Mouse (Mus musculus) fat pad, adult 2 months (tissue): ENCODE results near the gene Cst13.
"Not testable (repeated sequence)": the region's sequence is repeated elsewhere in the genome, so short reads cannot be mapped to it uniquely, and the experiment has no call there.

Experiments
- DNase-seq: peaks from one replicate; pipeline ENCODE4 v3.0.0-alpha.2; 2011; ENCODE audit warnings: low read depth, low spot score; ENCODE audit errors: extremely low read depth

The Cst13 gene

DNA sequence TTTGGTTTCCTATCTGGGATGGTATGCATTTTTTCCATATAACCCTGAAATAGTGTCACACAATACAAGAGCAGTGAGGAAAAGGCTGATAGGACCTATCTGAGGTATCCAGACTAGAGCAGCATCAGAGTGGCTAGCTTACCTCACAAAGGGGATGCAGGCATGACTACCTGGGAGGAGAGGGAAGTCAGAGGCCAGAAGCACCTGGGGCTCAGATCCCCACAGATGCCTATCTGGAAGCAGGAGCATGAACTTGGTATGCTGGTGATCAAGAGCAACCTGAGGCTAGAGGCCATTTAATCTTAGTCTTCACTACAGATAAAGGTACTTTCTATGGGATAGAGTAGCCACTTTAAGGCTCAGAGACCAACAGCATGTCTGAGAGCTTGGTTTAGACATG lies at the start of gene Cst13:
Cst13 (plus strand) TSS at position 173 of the 400 bp plus-strand sequence.
- no peak for DNase-seq

DNA sequence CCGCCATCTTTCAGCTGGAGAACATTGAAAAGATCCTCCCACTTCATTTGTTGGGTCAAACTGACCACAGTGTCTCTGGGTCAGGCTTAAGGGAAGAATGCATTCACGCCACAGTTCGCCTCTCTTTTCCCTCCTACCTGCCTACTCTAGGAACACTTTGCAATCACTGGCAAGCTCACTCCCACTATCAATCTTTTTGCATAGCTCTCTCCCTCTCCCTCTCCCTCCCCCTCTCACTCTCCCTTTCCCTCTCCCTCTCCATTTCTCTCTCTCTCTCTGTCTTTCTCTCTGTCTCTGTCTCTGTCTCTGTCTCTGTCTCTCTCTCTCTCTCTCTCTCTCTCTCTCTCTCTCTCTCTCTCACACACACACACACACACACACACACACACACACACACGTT lies 48.5 kb upstream of the Cst13 start, which contains the start of gene Cst11:
Cst11 (minus strand) TSS at position 101 of the 400 bp plus-strand sequence.
- DNase-seq: not testable (repeated sequence)

DNA sequence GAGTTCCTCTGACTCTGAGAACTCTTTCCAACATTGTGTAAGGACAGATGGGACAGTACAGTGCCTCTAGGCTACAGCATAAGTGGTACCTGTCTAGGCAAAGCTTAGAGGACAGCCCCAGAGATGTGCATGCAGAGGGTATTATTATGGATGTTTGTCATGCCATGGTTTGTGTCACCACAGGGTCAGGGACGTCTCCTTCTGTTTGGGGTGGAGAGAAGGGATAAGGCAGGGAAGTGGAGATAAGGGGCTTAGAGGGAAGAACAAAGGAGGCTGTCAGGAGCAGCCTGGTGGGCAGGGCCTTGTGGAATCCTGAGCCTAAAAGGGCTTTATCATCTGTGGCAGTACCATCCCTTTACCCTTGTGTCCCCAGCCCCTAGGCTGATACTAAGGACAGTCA lies 38.2 kb upstream of the Cst13 start, which contains the start of gene 8030411F24Rik:
8030411F24Rik (plus strand) TSS at position 301 of the 400 bp plus-strand sequence.
- DNase-seq: no peak

DNA sequence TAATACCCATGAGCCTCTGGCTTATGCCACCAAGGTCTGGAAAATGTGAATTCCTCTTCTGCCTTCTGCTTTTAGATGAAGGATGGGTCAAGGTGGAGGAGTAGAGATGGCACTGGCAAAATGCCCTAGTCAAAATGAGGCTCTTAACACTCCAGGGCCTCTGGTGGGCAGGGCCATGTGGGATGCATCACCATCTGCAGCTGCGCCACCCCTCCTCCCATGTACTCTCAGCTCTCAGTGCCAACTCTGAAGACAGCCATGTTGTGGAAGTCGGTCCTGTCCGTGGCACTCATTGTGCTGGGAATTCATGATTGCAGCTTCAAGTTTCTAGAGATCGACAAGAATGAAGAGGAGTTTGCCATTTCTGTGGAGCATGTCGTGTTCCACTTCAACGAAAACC lies 30.7 kb upstream of the Cst13 start, which contains the start of gene Cst12:
Cst12 (plus strand) TSS at position 220 of the 400 bp plus-strand sequence.
- DNase-seq: no peak

DNA sequence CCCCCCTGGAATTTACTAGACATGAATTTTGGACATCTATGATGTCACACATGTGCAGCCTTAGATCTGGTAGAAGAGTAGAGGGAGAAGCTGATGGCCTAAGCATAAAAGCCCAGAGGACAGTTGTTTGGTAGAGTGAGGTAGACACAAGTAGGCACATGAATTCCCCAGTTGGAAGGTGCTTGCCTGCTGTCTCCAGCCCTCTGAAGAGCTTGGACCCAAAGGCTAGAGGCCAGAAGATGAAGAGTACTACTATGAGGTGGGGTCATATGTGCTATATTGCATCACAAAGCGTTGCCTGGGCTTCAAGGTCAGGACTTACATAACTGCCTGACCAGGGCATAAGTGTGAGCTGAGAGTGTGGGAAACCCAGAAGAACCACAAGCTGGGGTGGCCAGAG lies 21.4 kb upstream of the Cst13 start, which contains the start of gene Cst8:
Cst8 (plus strand) TSS at position 301 of the 400 bp plus-strand sequence.
- no peak for DNase-seq

DNA sequence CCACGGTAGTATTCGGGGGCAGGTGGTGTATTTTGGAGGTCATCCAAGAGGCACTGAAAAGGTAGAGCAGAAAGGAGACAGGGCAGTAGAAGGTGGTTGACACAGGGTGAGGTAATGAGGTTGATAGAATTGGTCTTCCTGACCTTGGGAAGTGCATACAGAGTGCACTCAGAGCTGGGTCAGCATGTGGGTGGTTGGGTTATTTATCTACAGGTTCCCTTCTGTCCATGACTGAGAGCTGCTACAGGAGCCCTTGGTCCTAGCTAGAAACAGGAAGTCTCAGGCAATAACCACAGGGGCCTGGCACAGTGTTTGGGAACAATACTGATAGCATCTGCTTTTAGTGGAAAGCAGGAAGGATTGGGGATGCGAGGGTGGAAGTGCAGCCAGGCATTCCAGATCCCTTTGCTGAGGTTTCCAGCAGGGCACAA lies 18.4 kb upstream of the Cst13 start:
- no peak for DNase-seq

DNA sequence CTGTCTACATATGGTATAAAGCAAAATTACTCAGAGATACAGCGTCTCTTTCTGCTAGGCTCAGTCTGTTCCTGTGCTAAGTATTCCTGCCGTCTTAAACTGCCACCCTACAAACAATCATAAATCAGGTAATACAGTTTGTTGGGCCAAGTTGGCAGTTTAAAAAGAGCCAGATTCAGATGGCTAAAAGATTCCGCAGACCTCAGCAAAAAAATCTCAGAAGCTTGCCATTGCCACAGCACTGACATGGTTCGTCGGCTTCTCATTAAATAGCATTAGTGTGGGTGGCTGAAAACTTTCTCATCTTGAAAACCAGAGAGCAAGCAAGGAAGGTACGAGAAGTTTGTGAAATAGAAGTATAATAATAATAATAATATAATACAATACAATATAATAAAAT lies 13.2 kb upstream of the Cst13 start:
- DNase-seq: no peak

DNA sequence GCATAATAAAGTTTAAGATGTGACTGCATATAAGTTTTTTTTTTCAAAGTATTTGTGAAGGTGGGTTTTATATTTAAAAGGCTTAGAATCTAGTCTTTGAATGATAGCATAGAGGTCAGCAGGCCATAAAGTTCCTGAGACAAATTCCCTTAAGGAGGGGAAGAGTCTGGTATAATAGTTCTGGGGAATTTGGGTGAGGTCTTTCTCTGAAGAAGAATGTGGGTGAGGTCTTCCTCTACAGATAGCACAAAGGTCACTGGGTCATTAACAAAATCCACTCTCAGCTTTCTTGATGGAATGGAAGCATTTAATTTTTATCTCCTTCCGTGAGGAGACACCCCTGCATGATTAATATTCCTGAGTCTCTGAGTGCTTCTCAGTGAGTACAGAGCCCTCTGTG lies 6.1 kb downstream of the Cst13 start:
- no peak for DNase-seq

DNA sequence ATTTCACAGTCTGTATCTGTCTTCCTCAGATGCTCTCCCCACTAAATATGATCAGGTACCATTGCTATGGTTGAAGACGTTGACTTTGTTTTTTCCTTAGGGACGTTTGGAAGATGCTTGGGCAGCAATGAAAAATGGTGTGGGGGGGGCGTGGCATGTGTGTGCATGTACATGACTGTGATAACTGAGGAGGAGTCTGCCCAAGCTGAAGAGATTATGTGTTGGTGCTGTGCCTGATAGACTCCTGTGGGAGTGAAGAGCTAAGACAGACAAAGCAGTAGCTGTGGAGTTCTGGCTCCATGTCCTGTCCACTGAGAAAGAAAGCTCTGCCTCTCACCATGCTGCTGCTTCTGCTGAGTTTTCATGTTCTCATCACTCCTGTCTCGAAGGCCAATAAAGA lies 15.0 kb downstream of the Cst13 start, which contains the start of gene Cst9:
Cst9 (plus strand) TSS at position 236 of the 400 bp plus-strand sequence.
- DNase-seq: no peak

DNA sequence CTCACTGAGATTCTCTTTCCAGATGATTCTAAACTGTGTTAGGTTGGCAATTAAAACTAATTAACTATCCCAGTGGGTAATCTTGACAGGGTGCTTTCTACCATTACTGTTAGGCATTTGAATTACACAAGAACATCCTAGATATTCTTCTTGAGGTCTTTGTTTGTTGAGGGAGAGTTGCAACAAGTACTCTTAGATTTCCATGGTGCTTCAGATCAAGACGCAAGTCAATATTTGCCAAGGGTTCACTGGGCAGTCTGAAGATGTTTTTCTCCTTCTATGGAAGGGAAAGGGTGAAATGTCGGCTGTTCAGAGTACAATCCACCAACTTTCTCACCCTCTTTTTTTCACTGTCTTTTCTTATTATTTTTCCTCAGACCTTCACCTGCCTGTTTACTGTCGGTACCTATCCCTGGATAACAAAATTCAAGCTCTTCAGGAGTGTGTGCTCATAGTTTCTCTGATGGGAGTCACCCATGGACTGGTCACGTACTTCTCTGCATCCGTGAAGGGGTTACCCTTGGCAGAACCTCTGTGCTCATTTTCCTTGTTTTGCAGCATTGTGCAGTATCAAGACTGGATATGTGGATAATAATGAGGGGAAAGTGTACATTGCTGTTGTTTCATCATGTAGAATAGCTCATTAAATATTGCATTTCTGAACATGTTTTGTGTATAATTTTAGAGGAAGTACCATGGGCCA lies 18.3 kb downstream of the Cst13 start:
- DNase-seq: no peak

DNA sequence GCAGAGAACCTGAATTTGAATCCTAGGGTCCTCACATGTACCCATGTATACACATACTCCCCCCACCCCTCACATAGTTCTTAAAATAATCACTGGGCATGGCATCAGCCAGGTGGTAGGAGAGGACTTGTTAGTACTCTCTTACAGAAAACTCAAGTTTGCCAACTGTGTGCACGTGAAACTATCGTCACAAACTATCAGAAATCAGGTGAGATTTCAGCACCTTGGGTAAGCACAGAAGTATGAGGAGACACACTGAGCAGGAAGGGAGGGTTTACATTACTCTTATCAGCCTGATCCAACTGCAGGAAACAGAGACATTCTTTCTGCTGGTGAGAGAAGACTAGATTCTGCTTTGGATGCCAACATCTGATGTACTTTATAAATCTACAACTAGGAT lies 19.3 kb downstream of the Cst13 start:
- DNase-seq: no peak

DNA sequence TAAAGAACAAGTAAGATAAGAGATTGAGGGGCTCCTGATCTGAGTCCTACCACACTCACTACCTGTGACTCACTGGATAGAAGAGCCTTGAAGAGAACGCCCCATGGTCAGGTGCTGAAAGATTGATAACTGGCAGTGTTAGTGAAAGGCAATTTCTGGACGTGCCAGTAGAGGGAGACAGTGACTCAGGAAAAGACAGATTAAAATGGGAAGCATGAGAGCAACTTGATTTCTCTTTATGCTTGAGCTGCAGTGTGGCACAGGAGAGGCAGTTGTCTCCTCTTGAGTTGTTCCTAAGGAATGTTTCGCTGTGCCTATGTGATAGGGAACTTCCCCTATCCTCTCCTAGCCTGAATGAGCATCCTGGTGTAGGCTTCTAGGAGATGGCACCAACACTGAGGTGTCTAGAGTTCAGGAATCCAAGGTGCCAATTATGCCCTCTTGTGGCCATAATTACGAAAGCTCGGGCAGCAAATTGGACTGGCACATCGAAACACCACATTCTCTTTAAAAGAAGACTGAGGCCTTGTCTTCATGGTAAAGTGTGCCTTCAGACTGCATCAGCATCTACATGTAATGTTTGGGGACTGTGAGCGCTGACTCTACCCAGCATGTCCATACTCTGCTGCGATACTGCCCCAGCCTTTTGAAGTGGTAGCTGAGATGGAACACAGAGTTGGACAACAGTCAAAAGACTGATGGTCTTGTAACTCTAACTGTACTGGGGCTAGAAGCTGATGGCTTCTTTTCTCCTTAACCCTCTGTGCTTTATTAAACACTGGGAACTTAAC lies 31.4 kb downstream of the Cst13 start:
- DNase-seq: no peak

DNA sequence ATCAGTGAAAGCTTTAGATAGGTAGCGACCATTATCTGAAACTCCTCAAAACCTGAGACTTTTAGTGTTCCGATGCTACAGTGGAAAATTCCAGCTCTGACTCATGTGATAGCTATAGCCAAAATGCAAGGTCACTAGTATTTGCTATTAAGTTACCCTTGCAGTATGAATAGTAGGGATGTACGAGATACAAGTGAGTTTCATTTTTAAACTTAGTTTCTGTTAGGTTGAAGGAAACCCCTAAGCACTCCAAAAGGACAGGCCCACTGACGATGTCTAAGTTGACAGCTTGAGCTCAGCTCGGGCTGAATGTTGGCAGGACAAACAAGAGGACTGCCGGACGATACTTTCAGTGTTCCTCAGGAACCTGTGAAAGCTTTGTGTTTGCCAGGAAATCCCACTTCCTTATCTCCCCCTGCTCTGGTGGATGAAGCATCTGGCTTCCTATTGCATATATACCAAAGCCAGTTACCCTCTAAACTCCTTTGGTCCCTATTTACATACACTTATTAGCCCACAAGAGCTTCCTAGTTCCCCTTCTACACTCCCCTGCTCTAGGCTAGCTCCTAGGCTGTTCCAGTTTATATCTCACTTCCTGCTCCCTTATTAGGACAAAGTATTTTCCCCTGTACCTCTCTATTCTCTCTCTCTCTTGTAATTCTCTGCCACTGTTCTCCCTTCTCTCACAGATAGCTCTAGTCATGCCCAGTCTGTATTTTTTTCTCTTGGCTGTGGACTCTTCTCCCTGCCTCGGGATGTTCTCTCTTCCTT lies 36.9 kb downstream of the Cst13 start:
- no peak for DNase-seq

DNA sequence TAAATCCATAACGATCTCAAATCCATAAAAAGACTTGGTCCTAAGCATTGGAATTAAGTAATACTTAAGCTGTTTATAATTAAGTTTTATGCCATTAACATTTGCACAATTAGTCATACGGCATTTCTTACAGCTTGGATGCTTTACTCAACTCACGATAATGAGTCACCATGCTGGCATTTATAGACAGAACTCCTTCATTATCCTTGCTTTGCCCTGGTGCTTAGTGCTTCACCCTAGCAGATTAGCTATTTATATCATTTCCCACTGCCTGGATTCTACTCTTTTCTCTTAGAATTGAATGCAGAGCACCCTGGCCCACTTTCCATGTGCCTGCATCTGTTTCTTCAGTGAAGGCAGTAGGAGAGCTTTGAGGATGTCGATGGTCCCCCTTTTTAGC lies 37.6 kb downstream of the Cst13 start:
- DNase-seq: no peak

DNA sequence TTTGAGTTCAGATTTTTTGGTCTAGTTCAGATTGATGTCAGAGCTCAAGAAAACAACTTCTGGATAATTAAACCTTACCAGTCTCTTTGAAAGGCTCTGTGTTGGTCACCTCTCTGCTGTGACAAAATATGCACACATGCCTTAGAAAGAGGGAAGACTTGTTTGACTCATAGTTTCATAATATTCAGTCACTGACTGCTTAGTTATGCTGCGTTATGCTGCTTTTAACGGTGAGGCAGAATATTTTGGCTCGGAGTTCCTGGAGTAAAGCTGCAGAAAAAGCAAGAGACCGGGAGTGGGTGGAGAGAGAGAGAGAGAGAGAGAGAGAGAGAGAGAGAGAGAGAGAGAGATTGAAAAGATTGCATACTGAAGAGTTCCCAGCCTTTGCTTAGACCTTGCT lies 41.1 kb downstream of the Cst13 start:
- no peak for DNase-seq

DNA sequence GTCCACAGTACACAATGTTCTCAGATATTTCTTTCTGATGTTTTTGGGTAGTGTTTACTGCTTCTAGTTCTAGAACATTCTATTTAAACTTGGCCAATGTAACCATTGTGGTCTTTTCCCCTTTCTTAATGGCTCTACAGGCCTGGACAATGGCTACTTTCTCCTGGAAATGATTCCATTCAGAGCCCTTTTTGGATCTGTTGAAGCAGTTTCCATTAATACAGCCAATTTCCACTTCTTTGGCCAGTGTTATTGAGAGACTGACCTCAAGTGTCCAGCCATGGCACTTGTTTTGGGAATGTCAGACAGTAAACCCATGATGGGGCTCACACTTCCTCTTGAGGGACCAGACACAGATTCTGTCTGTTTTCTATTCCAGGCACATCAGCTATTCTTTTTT lies 41.8 kb downstream of the Cst13 start:
- DNase-seq: no peak

DNA sequence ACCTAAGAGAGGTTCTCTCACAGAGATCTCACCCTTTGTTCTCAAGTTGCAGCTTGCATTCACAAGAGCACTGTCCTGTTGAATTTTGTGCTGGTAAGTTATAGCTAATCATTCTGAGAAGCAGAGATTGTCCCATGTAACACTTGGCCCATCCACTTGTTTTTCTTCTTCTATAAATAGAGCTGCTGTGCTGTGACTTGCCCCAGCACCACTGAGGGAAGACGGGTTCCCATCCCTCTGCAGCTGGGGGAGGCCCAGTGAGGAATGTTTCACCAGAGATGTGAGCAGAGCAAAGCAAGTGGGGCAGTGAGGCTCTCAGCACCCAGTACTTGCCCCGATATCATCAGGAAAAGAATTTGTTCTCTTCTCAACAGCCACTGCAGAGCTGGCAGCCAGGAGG lies 45.1 kb downstream of the Cst13 start, which contains the start of gene 9230104L09Rik:
9230104L09Rik (minus strand) TSS at position 73 of the 400 bp plus-strand sequence.
- DNase-seq: no peak

DNA sequence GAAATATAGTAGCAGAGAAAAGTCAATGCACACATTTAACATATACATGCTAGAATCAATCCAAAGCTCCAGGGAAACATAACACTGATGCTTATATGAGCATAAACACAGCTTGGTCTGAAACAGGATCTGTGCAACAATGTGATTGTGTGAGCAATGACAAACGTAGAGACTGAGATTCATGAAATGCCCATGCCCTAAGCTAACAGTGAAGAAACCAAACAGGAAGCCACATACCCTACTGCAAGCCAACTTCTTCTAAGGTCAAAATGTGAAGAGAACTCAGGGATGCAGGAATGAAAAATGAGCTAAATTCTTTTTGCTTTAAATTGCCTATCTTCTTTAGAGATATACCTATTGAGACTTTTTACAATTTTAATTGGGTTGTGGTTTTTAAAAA lies 49.1 kb downstream of the Cst13 start:
- DNase-seq: no peak

DNA sequence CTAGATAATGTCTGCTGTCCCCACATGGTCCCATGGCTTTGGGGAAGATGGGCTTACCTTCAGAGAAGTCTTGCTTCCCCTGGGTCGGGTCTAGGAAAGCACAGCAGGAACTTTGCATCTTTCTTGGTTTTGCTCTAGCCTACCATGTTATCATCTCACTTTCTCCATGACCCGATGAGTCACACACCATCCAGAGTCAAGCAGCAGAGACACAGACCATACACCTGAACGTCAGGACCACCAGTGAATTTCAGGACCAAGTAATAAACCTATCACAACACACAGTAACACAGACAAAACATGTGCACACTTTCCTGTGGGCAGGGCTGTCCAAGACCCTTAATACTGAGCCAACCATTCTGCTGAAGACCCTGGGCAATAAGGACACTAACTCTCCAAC lies 50.6 kb downstream of the Cst13 start:
- DNase-seq: no peak

DNA sequence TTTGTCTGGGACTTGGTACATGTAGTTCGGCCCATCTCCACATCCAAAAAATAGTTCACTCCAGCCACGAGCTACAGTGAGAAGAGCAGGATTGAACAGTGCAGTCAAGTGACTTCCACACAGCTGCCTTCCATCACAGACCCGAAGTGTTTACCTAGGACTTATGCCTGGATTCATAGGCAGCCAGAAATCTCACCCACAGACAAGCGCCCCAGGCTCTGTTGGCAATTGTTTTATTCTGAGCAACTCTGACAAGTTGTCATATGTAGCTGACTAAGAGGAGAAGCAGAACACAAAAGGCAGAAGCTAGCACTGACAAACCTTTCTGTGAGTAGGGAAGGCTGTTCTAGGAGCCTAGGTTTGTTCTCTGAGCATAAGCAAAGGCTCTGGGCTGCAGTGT lies 53.0 kb downstream of the Cst13 start:
- no peak for DNase-seq

DNA sequence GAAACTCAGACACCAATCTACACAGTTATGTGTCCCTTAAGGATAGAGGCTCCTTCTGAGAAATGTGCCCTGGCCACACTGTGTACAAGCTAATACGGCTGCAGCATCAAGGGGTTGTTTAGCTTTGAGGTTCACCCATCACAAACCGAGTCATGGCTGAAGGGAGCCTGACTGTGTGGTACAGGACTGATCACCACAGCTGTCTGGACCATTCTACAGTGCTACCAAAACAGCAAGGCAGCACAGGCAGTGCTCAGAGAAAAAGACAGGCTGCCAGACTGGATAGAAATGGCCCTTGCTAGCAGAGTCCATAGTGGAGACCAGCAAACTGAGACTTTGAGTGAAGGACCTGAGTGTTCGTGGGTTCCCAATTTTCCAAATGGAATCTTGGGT lies 54.3 kb downstream of the Cst13 start:
- DNase-seq: no peak
